Mouse (Mus musculus): ENCODE results near the gene Elp5.
"Not testable (repeated sequence)": the region's sequence is repeated elsewhere in the genome, so short reads cannot be mapped to it uniquely, and the experiment has no call there.

The Elp5 gene

GRCm38 (mm10) chr11:69932254-69932653 is 50.1 kb downstream of the Elp5 start:
- DNase-seq, result no peak

GRCm38 (mm10) chr11:69931769-69932168 is 50.5 kb downstream of the Elp5 start:
- DNase-seq, result no peak

DNA sequence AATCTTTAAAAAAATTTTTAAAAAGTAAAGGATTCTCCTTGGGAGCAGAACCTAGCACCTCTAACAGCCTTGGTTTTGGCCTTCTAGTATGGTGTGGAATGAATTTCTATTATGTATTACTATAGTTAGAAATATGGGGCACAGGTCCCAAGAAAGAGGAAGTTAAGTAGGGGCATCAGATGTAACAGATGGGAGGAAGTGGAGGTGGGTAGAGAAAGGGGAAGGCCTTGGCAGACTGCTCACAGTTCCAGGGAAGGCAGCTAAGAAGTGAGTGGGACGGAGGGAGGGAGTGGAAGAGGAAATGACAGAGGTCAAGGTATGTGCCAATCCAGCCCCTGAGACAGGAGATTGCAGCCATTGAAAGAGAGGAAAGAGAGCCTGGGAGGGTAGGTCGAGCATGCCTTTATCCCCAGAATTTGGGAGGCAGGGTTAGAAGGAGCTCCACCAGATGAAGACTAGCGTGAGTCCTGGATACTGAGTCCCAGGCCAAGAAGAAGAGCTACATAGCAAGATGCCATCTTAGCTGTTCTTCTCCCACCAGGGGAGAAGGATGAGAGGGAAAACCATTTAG is 51.3 kb downstream of the Elp5 start:
- peak in 1 of 2 experiments; percentile 26 for DNase-seq

GRCm38 (mm10) chr11:69930176-69930575 is 52.1 kb downstream of the Elp5 start:
- not testable (repeated sequence) for DNase-seq

- no peak for DNase-seq
Observed at GRCm38 (mm10) chr11:69929712-69930111, 52.6 kb downstream of the Elp5 start.

DNA sequence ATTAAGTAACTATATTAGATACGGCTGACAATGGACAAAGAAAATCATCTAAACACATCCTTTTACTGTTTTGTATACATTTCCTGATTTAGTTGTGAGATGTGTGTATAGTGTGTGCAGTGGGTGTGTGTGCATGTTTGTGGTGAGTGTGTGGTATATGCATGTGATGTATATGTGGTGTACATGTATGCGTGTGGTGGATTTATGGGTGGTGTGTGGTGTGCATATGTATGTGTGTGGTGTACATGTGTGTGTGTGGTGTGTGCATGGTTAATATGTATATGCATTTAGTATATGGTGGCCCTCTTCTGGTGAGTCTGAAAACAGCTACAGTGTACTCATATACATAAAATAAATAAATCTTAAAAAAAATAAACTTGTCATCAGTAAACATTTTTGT is 54.8 kb downstream of the Elp5 start:
- no peak for DNase-seq

- DNase-seq, result no peak
Observed at GRCm38 (mm10) chr11:69922796-69923195, 59.5 kb downstream of the Elp5 start.

GRCm38 (mm10) chr11:69922012-69922756 is 60.1 kb downstream of the Elp5 start:
- no peak for DNase-seq

DNA sequence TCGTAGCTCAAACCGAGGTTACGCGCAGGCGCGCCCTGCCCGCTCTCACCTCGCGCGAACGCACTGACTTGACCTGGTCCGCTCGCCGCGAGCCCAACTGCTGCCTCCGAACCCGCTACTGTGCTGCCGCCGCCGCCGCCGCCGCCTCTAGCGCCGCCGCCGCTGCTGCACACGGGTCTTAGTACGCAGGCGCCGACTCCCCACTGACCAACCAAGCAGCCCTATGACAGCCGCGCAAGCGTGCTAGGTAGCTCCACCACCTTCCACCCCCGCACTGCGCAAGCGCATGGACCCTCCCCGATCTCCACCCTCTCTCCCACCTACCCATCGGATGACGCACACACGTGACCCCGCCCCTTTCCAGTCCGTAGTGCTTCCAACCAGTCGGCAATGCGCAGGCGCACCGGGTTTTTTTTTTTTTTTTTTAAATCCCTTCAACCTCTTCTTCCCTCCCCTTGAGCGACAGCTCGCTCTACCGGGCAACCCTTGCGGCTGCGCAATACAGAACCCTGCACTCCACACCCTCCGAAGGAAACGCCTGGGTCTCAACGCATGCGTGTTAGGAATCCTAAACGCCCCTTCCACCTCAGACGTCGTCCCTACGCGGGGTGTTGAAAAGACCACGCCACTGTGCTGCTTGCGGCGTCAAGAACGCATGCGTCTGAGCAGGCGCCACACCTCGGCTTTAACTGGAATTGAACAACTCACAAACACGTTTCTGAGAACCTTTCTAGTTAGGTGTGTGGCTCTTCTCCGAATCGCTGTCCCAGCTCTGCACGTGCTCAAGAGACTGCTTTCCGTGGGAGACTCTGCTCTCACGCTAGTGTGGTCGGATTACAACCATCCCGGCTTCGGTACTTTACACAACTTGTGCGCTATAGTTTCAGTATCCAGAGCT is 61.0 kb downstream of the Elp5 start, which contains the start of gene Eif5a:
Eif5a (minus strand) TSS at position 845 of the 898 bp plus-strand sequence.
- DNase-seq, result peak; percentile 100

DNA sequence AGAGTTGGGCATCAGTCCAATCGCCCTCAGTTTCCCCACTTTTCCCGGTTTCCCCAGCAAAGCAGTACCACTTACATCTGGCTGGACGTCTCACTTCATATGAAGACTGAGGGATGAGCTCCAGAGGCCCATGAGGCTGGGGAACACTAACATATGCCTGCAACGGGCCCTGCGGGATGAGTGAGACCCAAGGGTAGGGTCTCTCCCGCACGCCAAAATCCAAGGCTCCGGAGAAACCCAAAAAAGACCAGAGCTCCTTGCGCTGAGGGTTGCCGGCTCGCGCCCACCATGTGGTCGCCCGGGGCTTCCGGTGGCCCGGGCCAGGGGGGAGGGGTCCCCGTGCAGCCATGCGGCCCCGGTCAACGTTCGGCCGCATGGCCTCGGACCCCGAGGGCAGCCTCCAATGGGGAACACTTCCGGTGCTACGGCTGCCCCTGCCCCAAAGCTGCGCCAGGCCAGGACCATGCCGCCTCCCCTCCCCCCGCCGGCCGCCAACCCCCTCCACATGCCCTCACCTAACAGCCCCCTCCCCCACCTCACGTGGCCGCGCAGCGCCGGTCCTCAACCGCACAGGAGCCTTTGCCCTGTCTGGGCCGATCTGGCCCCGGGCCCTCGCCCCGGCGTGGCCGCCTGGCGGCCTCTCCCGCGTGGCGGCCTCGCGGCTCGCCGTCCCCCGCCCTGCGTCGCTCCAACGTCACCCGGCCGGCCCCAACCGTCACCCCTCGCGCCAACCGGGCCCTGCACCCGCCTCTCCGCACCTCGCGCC is 61.9 kb downstream of the Elp5 start:
- no peak for DNase-seq

- DNase-seq, result peak; percentile 79 to 81
Observed at GRCm38 (mm10) chr11:69919661-69920265, 62.6 kb downstream of the Elp5 start.

DNA sequence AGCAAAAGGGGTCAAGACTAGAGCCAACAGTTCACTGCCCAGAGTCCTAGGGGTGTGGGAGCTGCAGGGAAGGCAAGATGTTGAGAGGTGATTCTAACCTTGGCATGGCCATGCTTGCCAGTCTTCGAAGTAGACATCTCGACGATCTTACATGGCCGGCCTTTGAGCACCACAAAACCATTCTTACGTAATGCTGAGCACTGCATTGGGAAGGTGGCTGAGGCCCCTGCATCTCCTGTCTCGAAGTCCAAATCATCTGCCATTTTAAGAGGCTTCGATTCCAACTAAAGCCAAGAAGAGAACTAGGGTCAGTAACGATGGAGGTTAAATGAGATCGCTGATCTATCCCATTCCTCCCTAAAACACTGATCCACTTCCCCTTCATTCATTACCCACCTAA is 63.3 kb downstream of the Elp5 start:
- no peak for DNase-seq

Data from spleen, adult 18-20 months (tissue).